ENCODE assay signal across 10 mouse cellular contexts in the genomic region with DNA sequence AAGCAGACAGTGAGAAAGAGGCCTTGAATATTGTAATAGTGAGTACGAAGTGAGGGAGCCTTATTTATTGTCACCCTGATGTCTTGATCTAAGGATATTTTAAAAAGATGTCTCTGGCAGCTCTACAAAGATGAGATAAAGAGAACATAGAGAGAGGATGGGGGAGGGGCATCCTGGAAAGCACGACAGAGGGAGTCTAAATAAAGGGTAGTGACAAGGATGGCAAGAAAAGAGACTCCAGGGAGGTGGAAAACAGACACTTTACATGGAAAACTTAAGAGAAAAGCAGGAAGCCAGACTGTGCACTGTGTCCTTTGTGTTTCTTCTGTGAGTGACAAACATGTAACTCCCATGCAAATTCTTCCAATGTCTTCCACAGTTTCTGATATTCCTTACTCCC.
"Had no signal": no experiment of that assay in that cellular context is flagged by ENCODE, and none has a peak within 500 bp of the region (broad histone marks: within the 10 kb centered on the region; RNA-seq: fewer than 3 reads in every experiment).

No protein-coding gene starts in this region.

- DNase-seq: kidney, adult 18-20 months; kidney, adult 9 months; kidney, postnatal 25 days; layer of hippocampus, postnatal 36 days; liver; lung, adult 18-20 months; lung, postnatal 10 days; lung, postnatal 36 days; right cerebral cortex, adult 18-20 months; thymus, postnatal 25 days had no signal
